Mouse (Mus musculus) frontal cortex, postnatal 10 days (tissue): ENCODE measurements at regions not wholly inside any gene's neighbourhood (a gene's known extent, or its start where the extent isn't known, plus 50 kb on each side); places are given as distances from the start of the nearest gene placed in this dataset.
A peak's percentile ranks its signal among the peaks of the same experiment; 100 is the strongest.
"Not testable (repeated sequence)": the region's sequence is repeated elsewhere in the genome, so short reads cannot be mapped to it uniquely, and the experiment has no call there.

ENCODE experiments used
- DNase-seq, 2 experiments: peaks; one replicate each; pipeline ENCODE4 v3.0.0; 2022; ENCODE audit warnings: low spot score in 2 of 2, mixed read lengths in 1 of 2

DNA sequence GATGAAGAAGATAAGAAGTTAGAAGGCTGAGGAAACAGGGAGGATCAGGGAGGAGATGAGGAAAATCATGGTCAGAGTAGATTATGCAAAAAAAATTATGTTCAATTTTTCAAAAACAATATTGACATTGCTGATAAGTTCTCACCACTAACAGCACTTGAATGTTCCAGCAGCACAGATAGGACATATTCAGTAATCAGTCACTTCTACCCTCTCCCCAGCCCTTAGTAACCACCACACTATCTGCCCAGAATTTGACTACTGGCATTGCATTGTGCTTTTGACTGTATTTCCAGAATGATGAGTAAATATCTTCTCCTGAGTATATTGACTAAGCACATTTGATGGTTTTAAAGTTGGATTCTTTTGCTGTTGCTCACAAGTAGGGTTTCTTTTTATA lies 140.5 kb downstream of the Cdca7 start:
- DNase-seq, result no peak

DNA sequence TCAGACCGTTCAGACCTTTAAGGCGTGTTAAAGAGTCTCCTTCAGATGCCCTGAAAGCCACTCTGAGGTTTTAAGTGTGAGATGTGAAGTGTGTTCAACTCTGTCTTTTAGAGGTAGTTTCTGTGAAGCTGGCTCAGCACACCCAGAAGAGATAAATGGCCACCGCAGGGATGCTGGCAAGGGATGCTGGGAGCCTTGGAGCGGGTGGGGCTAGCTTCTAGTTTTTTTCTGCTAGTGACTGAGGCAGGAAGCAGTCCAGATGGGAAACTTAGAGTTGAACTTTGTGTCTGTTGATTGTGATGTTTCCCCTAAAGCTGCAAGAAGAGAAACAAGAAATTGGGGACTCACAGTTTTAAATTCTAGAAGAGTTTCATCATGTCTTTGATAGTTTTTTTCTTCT lies 143.5 kb downstream of the Cdca7 start:
- no peak for DNase-seq

DNA sequence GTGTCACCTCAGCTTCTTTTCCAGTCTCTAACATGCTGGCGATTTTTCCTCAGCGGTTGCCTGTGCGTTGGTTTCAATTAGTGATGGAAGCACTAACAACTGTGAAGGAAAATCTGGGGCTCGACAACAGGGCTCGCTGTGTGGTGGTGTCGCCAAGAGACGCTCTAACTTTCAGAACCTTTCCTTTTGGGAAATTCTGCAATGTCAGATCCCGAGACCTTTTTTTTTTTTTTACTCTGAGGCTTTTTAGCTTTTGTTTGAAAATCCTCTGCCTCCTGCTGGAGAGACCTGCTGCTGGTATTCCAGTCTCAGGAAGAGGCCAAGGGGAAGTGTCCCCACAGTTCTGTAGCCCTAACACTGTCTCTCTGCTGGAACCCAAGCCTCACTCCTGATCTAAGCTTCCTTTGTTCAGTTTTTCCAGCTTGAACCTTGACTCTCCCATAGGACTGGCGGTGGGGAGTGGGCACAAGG lies 144.3 kb downstream of the Cdca7 start:
- no peak for DNase-seq

DNA sequence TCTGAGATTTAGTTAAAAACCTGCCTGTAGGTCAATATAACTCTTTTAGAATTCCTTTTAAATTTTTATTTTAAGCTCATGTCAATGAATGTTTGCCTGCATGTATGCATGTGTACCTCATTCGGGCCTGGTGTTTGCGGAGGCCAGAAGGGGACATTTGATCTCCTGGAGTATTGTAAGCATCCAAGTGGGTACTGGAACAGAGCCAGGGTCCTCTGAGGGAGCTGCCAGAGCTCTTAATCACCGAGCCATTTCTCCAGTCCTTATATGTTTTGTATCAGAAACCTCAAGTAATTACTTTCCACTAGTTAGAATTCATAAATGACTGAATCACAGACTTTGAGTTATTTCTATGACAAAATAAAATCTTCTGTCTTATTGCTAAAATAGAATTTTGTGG lies 152.0 kb downstream of the Cdca7 start:
- no peak for DNase-seq

DNA sequence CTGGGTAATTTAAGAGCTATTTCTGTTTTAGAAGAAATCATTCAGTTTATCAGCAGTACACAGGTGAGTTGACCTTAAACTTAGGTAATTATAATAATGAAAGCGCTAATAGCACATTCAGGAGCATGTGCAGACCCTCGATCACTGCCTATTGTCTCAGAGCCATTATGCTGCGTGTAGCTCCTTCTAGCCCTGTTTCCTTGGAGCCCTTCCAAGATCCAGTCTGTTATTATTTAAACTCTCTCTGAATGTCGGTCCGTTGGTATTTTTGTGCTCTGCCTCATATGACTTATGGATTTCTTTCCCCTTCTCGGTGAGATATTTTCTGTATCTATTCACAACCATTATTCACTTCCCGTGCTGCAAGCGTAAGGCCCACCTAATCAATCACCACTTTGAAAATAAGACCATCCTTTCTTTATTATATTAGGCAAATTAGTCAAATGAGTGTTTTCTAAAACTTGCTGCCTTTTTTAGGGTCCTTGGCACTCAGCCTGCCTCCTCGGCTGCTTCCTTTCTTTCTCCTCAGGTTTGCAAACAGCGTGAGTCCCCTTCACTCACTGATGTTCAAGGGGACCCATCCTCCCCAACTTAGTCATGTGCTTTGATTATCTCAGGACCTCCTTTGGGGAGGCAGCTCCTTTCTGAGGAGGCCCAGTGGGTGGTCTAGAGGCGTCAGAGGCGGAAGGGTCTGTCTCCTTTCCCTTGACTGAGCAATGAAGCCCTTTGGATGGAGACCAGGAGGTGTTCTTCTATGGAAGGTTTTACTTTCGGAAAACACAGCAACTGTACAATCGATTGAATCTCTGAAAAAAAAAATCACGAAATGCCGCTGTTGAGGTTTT lies 152.9 kb downstream of the Cdca7 start:
- DNase-seq, result no peak

DNA sequence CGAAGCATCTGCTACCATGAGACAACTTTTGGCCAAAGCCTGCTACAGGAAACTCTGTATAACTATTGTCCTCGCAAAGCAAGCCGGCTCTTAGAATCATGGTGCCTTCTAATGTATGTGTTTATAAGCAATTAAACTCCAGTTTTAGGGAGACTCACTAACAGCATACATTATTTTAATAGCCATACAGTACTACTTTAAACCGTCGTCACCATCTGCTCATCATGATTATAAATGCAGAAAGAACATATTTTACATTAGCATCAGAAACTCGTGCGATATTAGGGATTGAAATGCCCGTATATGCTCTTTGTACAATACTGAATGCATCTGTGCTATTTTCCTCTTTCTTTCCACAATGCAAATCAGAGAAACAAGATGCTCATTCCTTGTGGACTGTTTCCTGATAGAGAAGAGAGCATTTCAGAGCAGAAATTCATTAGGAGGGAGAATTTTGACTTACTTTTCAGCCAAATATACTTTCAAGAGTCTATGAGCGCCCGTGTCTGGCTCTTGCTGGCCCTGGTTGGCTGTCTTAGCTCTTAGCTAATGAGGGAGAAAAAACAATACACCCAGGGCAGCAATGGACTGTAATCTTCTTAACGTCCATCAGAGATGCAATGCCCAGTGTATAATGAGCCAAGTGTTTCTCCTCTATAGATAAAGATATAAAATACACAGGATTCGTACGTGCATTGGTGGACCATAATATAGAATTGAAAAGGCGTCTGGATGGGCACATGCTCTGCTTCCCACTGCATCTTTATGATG lies 153.9 kb downstream of the Cdca7 start:
- DNase-seq, result no peak

DNA sequence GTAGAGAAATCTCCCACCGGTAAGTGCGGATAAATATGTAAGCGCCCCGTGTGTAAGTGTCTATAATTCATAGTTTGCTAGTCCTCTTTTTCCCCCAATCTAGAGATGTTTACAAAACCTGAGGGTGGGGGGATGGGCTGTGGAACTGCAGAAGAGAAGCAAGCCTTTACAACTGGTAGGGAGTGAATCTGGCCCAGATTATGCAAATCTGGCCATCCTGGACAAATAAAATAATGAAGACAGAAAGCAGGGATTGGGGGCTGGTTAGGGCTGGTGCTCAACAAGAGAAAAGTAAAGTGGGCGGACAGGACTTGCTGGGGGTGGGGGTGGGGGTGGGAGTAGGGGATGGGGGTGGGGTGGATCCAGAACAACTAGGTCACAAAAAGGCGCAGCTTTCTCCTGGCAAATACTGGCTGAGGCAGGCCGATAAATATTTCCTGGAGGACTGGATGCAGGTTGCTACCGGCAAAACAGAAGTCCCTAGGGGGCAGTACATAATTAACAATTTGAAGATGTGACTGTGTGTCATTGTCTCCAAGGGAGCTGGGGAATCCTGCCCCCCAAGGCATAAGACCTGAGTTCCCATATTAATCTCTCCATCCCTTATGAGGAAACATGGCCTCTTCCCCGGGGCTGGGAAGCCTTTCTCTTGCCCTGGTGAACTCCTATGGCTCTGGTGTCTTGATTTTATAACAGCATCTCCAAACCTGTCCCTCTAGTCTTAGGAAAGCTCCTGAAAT lies 162.1 kb downstream of the Cdca7 start:
- DNase-seq, result no peak

DNA sequence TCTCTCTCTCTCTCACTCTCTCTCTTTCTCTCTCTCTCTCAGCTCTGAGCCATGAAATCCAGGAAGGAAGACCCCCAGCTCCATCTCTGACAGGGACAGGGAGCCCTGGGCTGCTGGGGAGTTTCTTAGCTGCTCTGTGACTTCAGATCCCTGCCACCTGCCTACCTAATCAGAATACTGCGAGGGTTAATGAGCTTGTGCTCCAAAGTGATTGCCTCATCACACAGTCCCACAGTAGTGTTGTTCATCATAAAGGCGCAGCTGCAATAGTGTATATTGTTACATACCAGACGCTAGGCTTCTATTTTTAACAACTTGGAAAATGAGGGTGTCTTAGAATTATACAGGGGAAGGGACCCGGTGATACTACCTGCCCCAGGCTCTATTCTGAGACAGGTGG lies 163.1 kb downstream of the Cdca7 start:
- no peak for DNase-seq

DNA sequence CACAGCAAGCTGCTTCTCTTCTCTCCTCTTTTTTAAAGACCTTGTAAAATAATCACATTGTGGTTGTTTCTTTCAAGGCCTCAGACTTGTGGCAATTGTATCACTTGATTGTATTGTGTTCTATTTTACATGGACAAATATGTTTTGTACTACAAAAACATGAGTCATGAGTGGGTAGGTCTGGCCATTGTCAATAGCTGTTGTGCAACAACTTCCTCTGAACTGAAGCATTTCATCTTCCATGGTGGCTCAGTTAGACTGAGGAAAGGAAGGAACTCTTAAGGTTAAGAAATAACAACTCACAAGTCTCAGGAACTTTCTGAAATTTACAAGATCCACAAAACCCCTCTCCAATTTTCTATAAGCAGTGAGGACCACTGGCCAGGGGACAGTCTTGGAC lies 165.3 kb downstream of the Cdca7 start:
- DNase-seq, result no peak

DNA sequence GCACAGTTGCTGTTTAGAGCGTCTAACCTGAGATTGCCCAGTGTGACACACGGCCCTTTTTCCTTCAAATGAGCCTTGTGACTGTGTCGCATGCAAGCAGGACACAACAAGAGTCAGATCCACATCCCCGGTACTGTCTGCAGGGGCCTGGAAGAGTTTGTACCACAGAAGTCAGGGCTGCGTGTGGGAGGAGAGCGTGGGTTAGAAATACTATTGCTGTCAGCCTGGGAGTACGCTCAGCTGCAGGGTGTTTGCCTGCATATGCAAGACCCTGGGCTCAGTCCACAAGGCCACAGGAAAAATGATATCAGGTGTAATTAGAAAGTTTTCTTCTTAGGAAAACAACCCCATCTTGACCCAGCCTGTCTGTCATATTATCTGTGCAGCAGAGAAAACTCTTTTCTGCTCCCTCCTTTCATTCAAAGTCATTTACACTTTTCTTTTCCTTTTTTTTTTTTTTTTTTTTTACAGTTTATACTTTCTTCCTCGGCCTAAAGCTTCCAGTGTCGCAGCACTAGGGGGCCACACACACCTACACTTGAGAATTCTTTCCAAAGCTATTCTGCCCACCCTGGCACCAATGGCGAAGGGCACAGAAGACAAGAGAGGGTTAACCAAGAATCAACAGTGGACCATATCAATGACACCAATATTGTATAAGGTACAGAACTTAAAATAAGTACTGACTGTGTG lies 168.3 kb downstream of the Cdca7 start:
- no peak for DNase-seq

DNA sequence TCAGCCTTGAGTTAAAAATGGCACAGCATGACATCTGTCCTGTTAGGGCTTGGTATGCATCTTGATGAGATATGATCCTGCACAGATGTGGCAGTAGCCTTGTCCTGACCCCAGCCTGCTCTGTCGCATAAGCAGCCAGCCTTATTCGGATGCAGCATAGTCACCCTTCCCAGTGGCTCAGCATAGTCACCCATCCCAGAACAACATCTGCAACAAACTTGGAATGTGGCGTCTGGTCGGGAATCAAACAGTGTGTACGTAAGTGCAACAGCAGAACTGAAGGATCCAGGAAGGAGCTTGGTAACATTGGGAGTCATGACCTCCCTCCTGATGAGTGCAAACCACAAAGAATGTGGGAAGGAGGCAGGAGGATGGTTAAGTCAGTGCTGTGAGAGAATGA lies 171.7 kb downstream of the Cdca7 start:
- DNase-seq, result no peak

DNA sequence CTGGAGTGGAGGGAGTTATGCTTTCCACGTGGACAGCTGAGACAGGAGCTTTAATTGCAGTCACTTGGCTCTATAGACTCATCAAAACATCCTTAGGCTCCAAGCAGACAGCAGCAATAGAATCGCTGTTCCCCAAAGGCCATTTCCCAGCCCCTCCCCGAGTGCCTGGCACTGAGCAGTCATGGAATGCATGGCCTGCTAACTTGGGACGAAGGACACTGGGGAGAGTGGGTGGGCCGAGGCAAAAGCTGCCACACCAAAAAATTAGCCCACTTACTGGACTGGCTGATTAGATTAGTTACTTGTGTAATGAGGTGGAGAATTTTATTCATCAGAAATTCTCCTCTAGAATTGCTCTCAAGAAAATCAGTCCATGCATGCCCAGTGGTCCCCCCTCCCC lies 172.3 kb downstream of the Cdca7 start:
- no peak for DNase-seq

DNA sequence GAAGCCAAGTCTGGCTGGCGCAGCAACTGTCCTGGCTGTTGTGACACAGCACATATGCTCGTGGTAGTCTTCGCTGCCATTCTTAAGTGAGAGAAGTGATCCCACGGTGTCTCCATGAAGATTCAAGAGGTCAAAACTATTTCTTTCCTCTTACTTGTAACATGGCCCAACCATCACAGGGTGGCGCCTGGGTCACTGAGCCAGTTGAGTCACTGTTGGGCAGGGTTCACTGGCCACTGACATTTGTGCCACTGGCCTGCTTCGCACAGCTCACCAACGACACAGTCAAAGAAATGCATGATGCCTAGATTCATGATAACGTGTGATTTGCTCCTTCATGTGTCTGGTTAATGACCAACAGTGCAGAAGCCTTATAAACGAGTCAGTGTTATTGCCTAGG lies 179.9 kb downstream of the Cdca7 start:
- no peak for DNase-seq

DNA sequence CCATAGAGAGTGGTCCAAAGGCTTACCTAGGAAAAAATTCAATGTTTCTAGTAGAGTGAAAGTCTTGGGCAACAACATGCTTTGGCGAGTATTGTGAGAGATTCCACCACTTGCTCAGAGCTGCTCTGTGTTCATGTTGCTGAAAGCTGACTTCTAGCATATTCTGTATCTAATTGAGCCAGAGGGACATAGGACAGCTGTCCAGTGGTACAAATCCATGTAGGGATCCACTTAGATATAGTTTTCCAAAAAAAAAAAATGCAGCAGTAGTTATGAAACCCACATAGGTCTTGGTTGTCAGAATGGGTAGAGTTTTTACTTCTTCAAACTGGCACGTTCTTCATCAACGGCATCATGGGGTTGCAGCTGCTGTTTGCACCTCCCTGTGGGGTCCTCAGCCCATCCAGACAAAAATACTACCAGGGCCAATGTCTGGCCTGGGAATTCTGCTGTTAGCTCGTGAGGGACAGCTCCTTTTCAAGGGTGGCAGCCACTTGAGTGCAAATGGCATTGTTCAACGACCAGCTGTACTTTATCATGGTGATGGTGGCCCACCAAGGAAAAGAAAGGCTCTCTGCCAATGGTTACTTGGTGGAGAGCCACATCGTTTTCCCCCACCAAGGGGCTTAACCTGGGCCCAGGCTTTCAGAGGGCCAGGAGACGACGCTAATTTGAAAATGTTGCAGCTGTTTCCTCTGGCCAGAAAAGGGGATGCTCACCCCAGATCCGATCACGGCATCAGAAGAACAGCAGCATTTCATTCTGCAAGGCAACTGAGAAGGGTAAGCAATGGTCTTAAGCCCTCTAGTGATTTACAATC lies 181.4 kb downstream of the Cdca7 start:
- no peak for DNase-seq

DNA sequence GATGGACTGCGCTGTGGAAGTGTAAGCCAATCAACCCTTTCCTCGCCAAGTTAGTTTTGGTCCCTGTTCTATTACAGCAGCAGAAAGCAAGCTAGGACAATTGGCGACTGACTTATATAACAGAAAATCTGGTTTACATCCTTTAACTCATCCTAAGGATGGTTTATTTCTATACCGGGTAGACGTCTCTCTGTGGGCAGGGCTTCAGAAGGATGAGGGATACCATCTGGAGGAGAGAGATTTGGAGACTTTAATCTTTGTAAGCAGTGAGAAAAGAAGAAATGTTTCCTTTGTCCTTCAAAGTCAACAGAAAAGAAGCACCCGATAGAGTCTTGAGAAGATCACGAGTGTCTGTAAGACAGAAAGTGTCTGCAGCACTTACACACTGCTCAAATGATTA lies 186.4 kb downstream of the Cdca7 start:
- DNase-seq, result no peak

DNA sequence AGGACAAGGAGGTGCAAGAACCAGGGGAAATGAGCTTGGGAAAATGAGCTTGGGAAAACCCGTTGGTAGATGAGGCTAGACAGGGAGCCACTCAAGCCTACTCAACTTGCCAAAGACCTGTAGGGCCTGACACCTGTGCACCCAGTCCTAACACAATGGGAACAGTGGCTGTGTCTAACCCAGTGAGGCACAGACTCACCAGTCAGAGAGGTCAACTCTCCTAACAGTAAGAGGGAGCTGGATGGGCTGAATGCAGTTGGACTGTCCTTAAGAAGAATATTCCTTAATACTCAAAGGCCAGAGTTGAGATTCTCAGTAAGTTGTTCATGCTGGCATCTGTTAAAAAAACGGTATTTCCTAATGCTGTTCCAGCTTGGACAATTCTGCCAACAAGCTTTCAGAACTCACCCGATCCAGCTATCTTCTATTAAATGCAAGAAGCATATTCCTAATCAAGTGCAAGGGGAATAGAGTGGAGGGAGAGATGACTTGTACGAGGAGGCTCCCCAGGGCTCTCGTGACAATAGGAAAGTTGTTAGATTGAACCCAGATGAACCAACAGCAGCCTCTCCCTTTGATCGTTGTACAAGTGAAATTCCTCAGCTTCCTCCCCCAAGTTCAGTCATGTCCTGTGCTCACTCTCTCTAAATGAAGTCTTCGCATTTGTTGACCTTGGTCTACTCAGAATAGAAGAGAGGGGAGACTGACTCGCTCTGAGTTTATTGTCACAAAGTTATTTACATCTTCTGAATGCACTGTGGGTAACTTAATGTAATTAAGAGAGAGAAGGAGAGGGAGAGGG lies 187.2 kb downstream of the Cdca7 start:
- no peak for DNase-seq

DNA sequence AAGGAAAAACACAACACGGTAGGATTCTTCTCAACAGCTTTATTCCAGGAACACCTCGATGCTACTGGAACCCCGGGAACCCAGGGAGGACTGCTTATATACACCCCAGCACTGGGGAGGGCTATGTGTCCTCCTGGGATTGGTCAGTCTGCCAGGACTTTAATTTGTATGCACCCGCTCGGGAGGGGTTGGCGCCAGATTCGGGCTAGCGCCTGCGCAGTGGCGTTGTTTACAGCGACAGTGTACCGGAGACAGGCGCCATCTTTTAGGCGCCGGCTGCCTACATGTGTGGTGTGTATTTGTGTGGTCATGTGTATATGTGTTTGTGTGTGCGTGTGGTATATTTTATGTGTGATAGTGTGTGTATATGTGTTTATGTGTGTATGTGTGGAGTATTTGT lies 191.4 kb downstream of the Cdca7 start:
- not testable (repeated sequence) for DNase-seq

DNA sequence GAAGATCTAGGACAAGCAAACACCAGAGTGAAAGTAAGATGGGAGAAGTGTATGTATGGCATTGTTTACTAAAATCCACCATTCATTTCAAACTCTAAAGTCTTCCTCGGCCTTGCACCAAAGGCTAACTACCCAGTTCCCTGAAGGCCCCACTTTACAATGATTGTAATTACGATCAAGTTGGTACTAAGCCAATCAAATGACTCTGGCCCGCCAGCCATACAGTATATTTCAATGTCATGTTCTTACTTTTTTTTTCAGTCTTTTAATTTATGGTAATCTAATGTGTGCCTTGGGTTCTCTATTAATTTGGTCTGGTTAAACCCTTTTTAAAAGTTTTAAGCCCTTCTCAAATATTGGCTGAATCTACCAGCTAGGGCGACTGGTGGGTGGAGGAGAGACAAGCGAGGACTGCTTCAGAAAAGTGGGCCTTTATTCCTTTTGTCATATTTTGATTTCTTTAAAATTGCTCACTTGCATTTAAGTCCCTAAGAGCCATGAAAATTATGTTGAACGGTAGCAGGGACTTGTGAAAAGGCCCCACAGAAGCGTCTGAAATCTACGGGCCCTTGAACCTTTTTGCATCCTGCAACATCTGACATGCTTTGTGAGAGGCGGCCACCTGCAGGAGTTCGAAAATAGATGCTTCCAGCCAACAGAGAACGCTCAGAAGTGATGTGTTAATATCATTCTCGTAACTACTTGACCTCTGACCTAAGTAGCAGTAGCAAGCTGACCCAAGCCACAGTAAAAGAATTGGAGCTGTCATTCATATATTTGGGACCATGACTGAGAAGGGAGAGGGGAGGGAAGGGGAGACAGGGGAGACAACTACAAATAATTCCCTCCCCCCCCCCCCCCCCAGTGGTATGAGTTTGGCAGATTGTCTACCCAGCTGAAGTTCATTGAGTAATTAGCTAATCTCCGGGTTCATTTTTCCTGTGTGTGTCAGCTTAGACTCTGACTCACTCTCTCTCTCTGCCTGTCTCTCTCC lies 197.2 kb downstream of the Cdca7 start:
- no peak for DNase-seq

DNA sequence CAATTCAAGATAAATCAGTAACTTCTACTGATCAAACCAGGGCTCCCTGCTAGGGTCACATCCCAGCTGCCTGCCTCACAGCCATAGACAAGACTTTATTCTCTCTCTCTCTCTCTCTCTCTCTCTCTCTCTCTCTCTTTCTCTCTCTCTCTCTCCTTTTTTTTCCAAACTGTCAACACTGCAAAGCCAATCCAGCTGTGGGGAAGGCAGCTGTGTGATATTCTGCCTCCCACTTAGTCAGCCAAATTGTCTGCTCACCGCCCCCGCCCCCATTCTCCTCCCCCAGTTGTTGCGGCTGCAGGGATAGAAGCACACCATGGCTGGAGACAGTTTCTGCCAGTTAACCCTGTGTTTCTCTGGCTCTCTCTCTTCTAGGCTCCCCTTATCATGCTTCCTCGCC lies 198.3 kb downstream of the Cdca7 start:
- peak; percentile 16 to 22 for DNase-seq
